Mouse (Mus musculus) heart, adult 2 months (tissue): ENCODE results near the gene Brd3os. TPM values are rescaled to one million over a fixed set of nuclear protein-coding genes. Genes with fewer than 3 reads are reported as not detected.
A peak's percentile ranks its signal among the peaks of the same experiment; 100 is the strongest.

Experiments
- DNase-seq, 2 experiments: peaks; one replicate each; pipeline ENCODE4 v3.0.0; 2021
- H3K27ac ChIP-seq: fragments of 200-600 bp; 2 replicates; pipeline ENCODE4 v1.8.1; 2022
- H3K27me3 ChIP-seq: fragments of 200-500 bp; 2 replicates; pipeline ENCODE4 v1.6.1; 2012; ENCODE audit warnings: mild to moderate bottlenecking, low read length, inconsistent platforms, mixed read lengths; ENCODE audit not compliant: control insufficient read depth, insufficient read depth
- H3K36me3 ChIP-seq: fragments of 200-500 bp; 2 replicates; pipeline ENCODE4 v1.6.1; 2012; ENCODE audit warnings: low read length, inconsistent platforms; ENCODE audit not compliant: control insufficient read depth, insufficient read depth
- H3K4me1 ChIP-seq: fragments of 200-500 bp; 2 replicates; pipeline ENCODE4 v1.6.1; 2011; ENCODE audit warnings: low read length; ENCODE audit not compliant: control insufficient read depth, insufficient read depth
- H3K4me3 ChIP-seq: fragments of 200-600 bp; 2 replicates; pipeline ENCODE4 v1.8.1; 2022
- H3K79me2 ChIP-seq: fragments of 200-500 bp; replicated peaks from 2 replicates; pipeline ENCODE4 v1.6.1; 2012; ENCODE audit warnings: mild to moderate bottlenecking, inconsistent platforms, low read length, moderate library complexity, mixed read lengths; ENCODE audit not compliant: control insufficient read depth, insufficient read depth
- H3K9ac ChIP-seq: fragments of 200-500 bp; 2 replicates; pipeline ENCODE4 v1.6.1; 2012; ENCODE audit warnings: low read depth, mild to moderate bottlenecking, control low read depth, inconsistent platforms, low read length, mixed read lengths
- CTCF ChIP-seq: fragments of 200-600 bp; IDR thresholded peaks from 2 replicates; pipeline ENCODE4 v1.8.1; 2022; ENCODE audit warnings: antibody characterized with exemption, mild to moderate bottlenecking, moderate library complexity
- EP300 ChIP-seq: fragments of 200-500 bp; IDR thresholded peaks from 2 replicates; pipeline ENCODE4 v1.6.1; 2011; ENCODE audit warnings: low read depth, low read length, control low read depth; ENCODE audit not compliant: insufficient read depth
- POLR2A ChIP-seq: fragments of 200-500 bp; IDR thresholded peaks from 2 replicates; pipeline ENCODE4 v1.6.1; 2011; ENCODE audit warnings: mild to moderate bottlenecking, low read depth, low read length, control low read depth; ENCODE audit not compliant: insufficient read depth
- WGBS: fragments of 180-500 bp; shearing (Covaris S2); methylation state at CpG from one replicate; pipeline ENCODE4 v1.1.7; 2018; 5-methylcytosine and 5-hydroxymethylcytosine counted together
- intact Hi-C: fragments of 180-260 bp; cut with DNase I; formaldehyde crosslinking; loops from one replicate; pipeline ENCODE4 v1.15.1; 2025
- polyA plus RNA-seq: library from polyadenylated mRNA; depleted of rRNA; stranded (reverse); fragments of >200 nt; gene quantifications from 2 replicates; pipeline ENCODE4 v1.2.3, GENCODE M21; 2012
- total RNA-seq, 2 experiments: library from RNA; stranded (reverse); gene quantifications; 2 replicates each; pipeline ENCODE4 v1.2.3; 2021

Brd3os gene
- total and polyA plus RNA-seq, 3 experiments: 0.65 to 3.9 (median 0.98) TPM

GRCm38 (mm10) chr2:27446812-27447211, 4.7 kb downstream of the Brd3os start:
- no peaks in the 10 kb centered on the region for H3K4me1 ChIP-seq
- DNase-seq: no peak
- intact Hi-C loops: no loop called here
- WGBS: 86% methylated on average over 8 of the region's 8 CpGs
- no peaks in the 10 kb centered on the region for H3K36me3 ChIP-seq
- no peak overlapping the region for H3K4me3 ChIP-seq
- no peak overlapping the region for H3K9ac ChIP-seq
- H3K27ac ChIP-seq: no peak overlapping the region
- H3K79me2 ChIP-seq: no peaks in the 10 kb centered on the region
- TF ChIP-seq CTCF (no peak), POLR2A (no peak), EP300 (no peak)
- no peaks in the 10 kb centered on the region for H3K27me3 ChIP-seq

GRCm38 (mm10) chr2:27447782-27448181, 5.7 kb downstream of the Brd3os start:
- DNase-seq: no peak
- 88% methylated on average over 5 of the region's 5 CpGs for WGBS
- TF ChIP-seq CTCF: peak; percentile 22; the same call in 1 of the 2 replicates
- TF ChIP-seq EP300: no peak
- no peak for TF ChIP-seq POLR2A
- H3K27ac ChIP-seq: no peak overlapping the region
- H3K27me3 ChIP-seq: no peaks in the 10 kb centered on the region
- no peaks in the 10 kb centered on the region for H3K36me3 ChIP-seq
- H3K9ac ChIP-seq: no peak overlapping the region
- no peaks in the 10 kb centered on the region for H3K4me1 ChIP-seq
- no peaks in the 10 kb centered on the region for H3K79me2 ChIP-seq
- intact Hi-C loops: no loop called here
- no peak overlapping the region for H3K4me3 ChIP-seq

GRCm38 (mm10) chr2:27450226-27450625, 8.1 kb downstream of the Brd3os start:
- Histone ChIP-seq H3K27me3 (no peaks in the 10 kb centered on the region), H3K36me3 (no peaks in the 10 kb centered on the region), H3K79me2 (no peaks in the 10 kb centered on the region), H3K9ac (no peak overlapping the region), H3K27ac (no peak overlapping the region), H3K4me3 (no peak overlapping the region), H3K4me1 (no peaks in the 10 kb centered on the region)
- 61% methylated on average over 14 of the region's 14 CpGs for WGBS
- intact Hi-C loops: no loop called here
- no peak for DNase-seq
- TF ChIP-seq CTCF (no peak), POLR2A (no peak), EP300 (no peak)

- WGBS: 83% methylated on average over 7 of the region's 7 CpGs
- intact Hi-C loops: no loop called here
- no peaks in the 10 kb centered on the region for H3K27me3 ChIP-seq
- DNase-seq: no peak
- H3K4me1 ChIP-seq: no peaks in the 10 kb centered on the region
- H3K9ac ChIP-seq: no peak overlapping the region
- peaks cover 3% of the 10 kb centered on the region for H3K79me2 ChIP-seq
- no peaks in the 10 kb centered on the region for H3K36me3 ChIP-seq
- no peak overlapping the region for H3K27ac ChIP-seq
- TF ChIP-seq POLR2A (no peak), EP300 (no peak), CTCF (no peak)
- H3K4me3 ChIP-seq: no peak overlapping the region
These were observed 17.6 kb downstream of the Brd3os start for GRCm38 (mm10) chr2:27459735-27460134.

GRCm38 (mm10) chr2:27460163-27460562, 18.0 kb downstream of the Brd3os start:
- no peaks in the 10 kb centered on the region for H3K36me3 ChIP-seq
- WGBS: 77% methylated on average over 5 of the region's 5 CpGs

GRCm38 (mm10) chr2:27460651-27461050, 18.5 kb downstream of the Brd3os start:
- Histone ChIP-seq H3K36me3 (no peaks in the 10 kb centered on the region), H3K4me3 (no peak overlapping the region), H3K9ac (no peak overlapping the region), H3K27me3 (no peaks in the 10 kb centered on the region), H3K4me1 (no peaks in the 10 kb centered on the region; the same call in 1 of the 2 replicates), H3K79me2 (peaks cover 4% of the 10 kb centered on the region), H3K27ac (no peak overlapping the region)
- intact Hi-C loops: no loop called here
- TF ChIP-seq EP300 (no peak), CTCF (no peak), POLR2A (no peak)
- 61% methylated on average over 9 of the region's 9 CpGs for WGBS
- DNase-seq: no peak

More at GRCm38 (mm10) chr2:27460163-27460562, 18.0 kb downstream of the Brd3os start:
- Histone ChIP-seq H3K4me1 (no peaks in the 10 kb centered on the region), H3K9ac (no peak overlapping the region), H3K27ac (no peak overlapping the region), H3K4me3 (no peak overlapping the region), H3K27me3 (no peaks in the 10 kb centered on the region), H3K79me2 (peaks cover 4% of the 10 kb centered on the region)
- no peak for DNase-seq
- TF ChIP-seq EP300 (no peak), POLR2A (no peak), CTCF (no peak)
- intact Hi-C loops: no loop called here
